Mouse (Mus musculus) C2C12 (cell line): ENCODE measurements at regions not wholly inside any gene's neighbourhood (a gene's known extent, or its start where the extent isn't known, plus 50 kb on each side); places are given as distances from the start of the nearest gene placed in this dataset.

ENCODE experiments used
- H3K27me3 ChIP-seq: one replicate; pipeline ENCODE4 v1.6.1; 2011; ENCODE audit not compliant: control insufficient read depth, insufficient read depth, insufficient read length
- H3K36me3 ChIP-seq: one replicate; pipeline ENCODE4 v1.6.1; 2011; ENCODE audit not compliant: control insufficient read depth, insufficient read depth
- H3K4me3 ChIP-seq: one replicate; pipeline ENCODE4 v1.5.1; 2011; ENCODE audit warnings: mild to moderate bottlenecking, control low read depth; ENCODE audit not compliant: poor library complexity, insufficient read depth, severe bottlenecking
- H3K79me2 ChIP-seq: one replicate; pipeline ENCODE4 v1.6.1; 2011; ENCODE audit not compliant: control insufficient read depth, insufficient read depth
- H3K79me3 ChIP-seq: one replicate; pipeline ENCODE4 v1.6.1; 2011; ENCODE audit warnings: low read depth, control low read depth
- H3ac ChIP-seq: one replicate; pipeline ENCODE3; 2011; ENCODE audit warnings: low read depth; ENCODE audit not compliant: control insufficient read depth, insufficient read length
- CEBPB ChIP-seq: IDR thresholded peaks from one replicate; pipeline ENCODE4 v1.6.1; 2011; ENCODE audit warnings: low read depth, mild to moderate bottlenecking, control low read depth, moderate library complexity
- CTCF ChIP-seq: IDR thresholded peaks from one replicate; pipeline ENCODE4 v1.5.1; 2011; ENCODE audit not compliant: control insufficient read depth, insufficient read depth, insufficient read length
- FOSL1 ChIP-seq: IDR thresholded peaks from one replicate; pipeline ENCODE4 v1.8.0; 2011; ENCODE audit warnings: mild to moderate bottlenecking, low read length; ENCODE audit not compliant: poor library complexity, insufficient read depth, severe bottlenecking
- MAX ChIP-seq: IDR thresholded peaks from one replicate; pipeline ENCODE4 v1.6.1; 2011; ENCODE audit warnings: mild to moderate bottlenecking, control low read depth
- MYOD1 ChIP-seq: IDR thresholded peaks from one replicate; pipeline ENCODE4 v1.6.1; 2011; ENCODE audit warnings: low read depth; ENCODE audit not compliant: control insufficient read depth, insufficient read length
- MYOG ChIP-seq: IDR thresholded peaks from one replicate; pipeline ENCODE4 v1.6.1; 2011; ENCODE audit not compliant: control insufficient read depth, insufficient read length; ENCODE audit errors: extremely low read depth
- USF1 ChIP-seq: IDR thresholded peaks from one replicate; pipeline ENCODE4 v1.6.1; 2011; ENCODE audit warnings: low read depth, mild to moderate bottlenecking, control low read depth, moderate library complexity

GRCm38 (mm10) chr10:96866468-96866867 is 249.7 kb downstream of the Btg1 start:
- no peaks in the 10 kb centered on the region for H3K27me3 ChIP-seq
- H3K36me3 ChIP-seq: no peaks in the 10 kb centered on the region
- H3K4me3 ChIP-seq: no peak overlapping the region
- no peaks in the 10 kb centered on the region for H3K79me3 ChIP-seq
- no peak overlapping the region for H3ac ChIP-seq
- TF ChIP-seq MYOG (no peak), USF1 (no peak), MYOD1 (no peak), FOSL1 (no peak), MAX (no peak), CEBPB (no peak), CTCF (no peak)
- H3K79me2 ChIP-seq: no peaks in the 10 kb centered on the region

GRCm38 (mm10) chr10:96871559-96872160 is 254.9 kb downstream of the Btg1 start:
- H3K79me3 ChIP-seq: no peaks in the 10 kb centered on the region
- H3K79me2 ChIP-seq: no peaks in the 10 kb centered on the region
- TF ChIP-seq MYOG (no peak), MYOD1 (peak; percentile 59), CTCF (no peak), FOSL1 (peak; percentile 69), CEBPB (no peak), MAX (peak; percentile 89), USF1 (peak; percentile 0)
- no peaks in the 10 kb centered on the region for H3K36me3 ChIP-seq
- H3ac ChIP-seq: no peak overlapping the region
- H3K27me3 ChIP-seq: no peaks in the 10 kb centered on the region
- H3K4me3 ChIP-seq: no peak overlapping the region

DNA sequence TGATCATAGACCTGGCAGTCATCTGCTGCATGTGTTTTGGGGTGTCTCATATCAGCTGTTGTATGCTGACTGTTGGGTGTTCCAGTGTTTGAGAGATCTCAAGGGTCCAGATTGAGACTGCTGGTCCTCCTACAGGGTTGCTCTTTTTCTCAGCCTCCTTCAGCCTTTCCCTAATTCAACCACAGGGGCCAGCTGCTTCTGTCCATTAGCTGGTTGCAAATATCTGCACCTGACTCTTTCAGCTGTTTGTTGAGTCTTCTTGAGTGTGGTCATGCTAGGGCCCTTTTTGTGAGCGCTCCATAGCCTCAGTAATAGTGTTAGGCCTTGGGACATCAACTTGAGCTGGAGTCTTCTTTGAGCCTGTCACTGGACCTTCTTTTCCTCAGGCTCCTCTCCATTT is 257.8 kb downstream of the Btg1 start:
- Histone ChIP-seq H3K79me2 (no peaks in the 10 kb centered on the region), H3ac (no peak overlapping the region), H3K4me3 (no peak overlapping the region), H3K79me3 (no peaks in the 10 kb centered on the region), H3K36me3 (no peaks in the 10 kb centered on the region), H3K27me3 (no peaks in the 10 kb centered on the region)
- TF ChIP-seq MYOD1: peak; percentile 38
- no peak for TF ChIP-seq CEBPB
- TF ChIP-seq CTCF: no peak
- no peak for TF ChIP-seq USF1

DNA sequence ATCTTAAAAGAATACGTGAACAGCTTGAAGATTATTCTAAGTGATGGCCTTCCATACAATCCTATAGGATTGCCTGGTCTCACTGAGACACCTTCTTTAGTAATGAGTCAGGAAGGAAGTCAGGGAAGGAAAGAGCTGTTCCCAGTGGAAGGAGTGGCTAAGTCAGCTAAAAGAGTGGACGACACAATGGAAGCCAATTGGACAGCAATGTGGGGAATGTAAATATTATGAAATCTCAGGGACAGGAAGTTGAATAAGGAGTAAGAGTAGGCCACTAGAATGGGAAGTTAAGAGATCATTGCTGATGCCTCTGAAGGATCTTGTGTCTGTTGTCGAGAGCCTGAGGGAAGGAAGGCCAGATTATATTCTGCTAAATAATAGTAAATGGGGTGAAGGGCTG is 258.9 kb downstream of the Btg1 start:
- H3K79me3 ChIP-seq: no peaks in the 10 kb centered on the region

DNA sequence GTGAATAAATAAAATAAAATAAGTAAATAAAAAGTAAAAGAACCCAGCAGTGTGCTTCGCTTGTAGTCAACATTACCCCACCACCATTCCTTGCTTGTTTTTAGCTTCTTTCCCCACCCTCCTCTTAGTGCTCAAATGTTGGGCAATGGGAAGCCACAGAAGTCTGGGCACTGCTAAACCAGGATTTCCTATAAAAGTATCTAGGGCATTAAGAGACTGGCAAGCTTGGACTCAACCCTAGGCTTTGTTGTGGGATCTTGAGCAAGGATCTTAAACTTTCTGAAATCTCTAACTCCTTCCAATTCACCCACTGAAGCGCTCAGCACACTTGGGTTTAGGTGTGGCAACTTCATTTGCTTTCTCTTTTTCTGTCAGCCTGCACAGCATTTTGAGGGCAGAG is 262.6 kb downstream of the Btg1 start:
- no peaks in the 10 kb centered on the region for H3K79me2 ChIP-seq
- no peak for TF ChIP-seq USF1
- TF ChIP-seq MAX: no peak
- no peak for TF ChIP-seq MYOD1
- TF ChIP-seq CEBPB: no peak
- TF ChIP-seq MYOG: no peak
- no peak for TF ChIP-seq FOSL1
- TF ChIP-seq CTCF: no peak
- no peaks in the 10 kb centered on the region for H3K79me3 ChIP-seq
- H3K4me3 ChIP-seq: no peak overlapping the region
- H3ac ChIP-seq: no peak overlapping the region
- H3K36me3 ChIP-seq: no peaks in the 10 kb centered on the region
- no peaks in the 10 kb centered on the region for H3K27me3 ChIP-seq

More for the DNA sequence above, 258.9 kb downstream of the Btg1 start:
- H3ac ChIP-seq: no peak overlapping the region
- H3K79me2 ChIP-seq: no peaks in the 10 kb centered on the region
- H3K4me3 ChIP-seq: no peak overlapping the region
- no peak for TF ChIP-seq MAX
- no peak for TF ChIP-seq MYOG
- no peak for TF ChIP-seq FOSL1
- H3K27me3 ChIP-seq: no peaks in the 10 kb centered on the region
- no peaks in the 10 kb centered on the region for H3K36me3 ChIP-seq

GRCm38 (mm10) chr10:96880771-96881170 is 264.0 kb downstream of the Btg1 start:
- no peaks in the 10 kb centered on the region for H3K36me3 ChIP-seq
- no peaks in the 10 kb centered on the region for H3K79me2 ChIP-seq
- H3K79me3 ChIP-seq: no peaks in the 10 kb centered on the region
- no peak for TF ChIP-seq MYOG
- TF ChIP-seq FOSL1: no peak
- TF ChIP-seq USF1: no peak
- no peak for TF ChIP-seq MYOD1
- TF ChIP-seq CTCF: no peak
- no peak for TF ChIP-seq CEBPB
- TF ChIP-seq MAX: no peak
- H3K4me3 ChIP-seq: no peak overlapping the region
- H3K27me3 ChIP-seq: no peaks in the 10 kb centered on the region
- no peak overlapping the region for H3ac ChIP-seq
